Mouse (Mus musculus): ENCODE measurements around the gene Tnfrsf4. TPM values are rescaled to one million over a fixed set of nuclear protein-coding genes. Genes with fewer than 3 reads are reported as not detected.

Gene Tnfrsf4
- polyA plus RNA-seq, 1 experiment from 2014 or later, result 0.79 TPM

GRCm38 (mm10) chr4:156055173-156055572 lies 41.5 kb downstream of the Tnfrsf4 start:
- Histone ChIP-seq H3K27ac (no peak overlapping the region), H3K4me2 (replicated peaks) (no peak overlapping the region), H3K4me3 (replicated peaks; ENCODE audit: low read length) (no peak overlapping the region), H3K9ac (no peak overlapping the region), H3K9me3 (ENCODE audit: control insufficient read depth, low read length) (no peaks in the 10 kb centered on the region), H3K36me3 (replicated peaks; ENCODE audit: control insufficient read depth, insufficient read depth) (no peaks in the 10 kb centered on the region), H3K27me3 (ENCODE audit: control insufficient read depth, insufficient read depth, low read length) (no peaks in the 10 kb centered on the region), H3K4me1 (replicated peaks; ENCODE audit: control insufficient read depth, insufficient read depth, low read length) (no peaks in the 10 kb centered on the region)
- 95% methylated on average over 5 of the region's 5 CpGs for WGBS
- ATAC-seq (ENCODE audit: low FRiP score) (no peak), DNase-seq (ENCODE audit: low spot score) (no peak)

DNA sequence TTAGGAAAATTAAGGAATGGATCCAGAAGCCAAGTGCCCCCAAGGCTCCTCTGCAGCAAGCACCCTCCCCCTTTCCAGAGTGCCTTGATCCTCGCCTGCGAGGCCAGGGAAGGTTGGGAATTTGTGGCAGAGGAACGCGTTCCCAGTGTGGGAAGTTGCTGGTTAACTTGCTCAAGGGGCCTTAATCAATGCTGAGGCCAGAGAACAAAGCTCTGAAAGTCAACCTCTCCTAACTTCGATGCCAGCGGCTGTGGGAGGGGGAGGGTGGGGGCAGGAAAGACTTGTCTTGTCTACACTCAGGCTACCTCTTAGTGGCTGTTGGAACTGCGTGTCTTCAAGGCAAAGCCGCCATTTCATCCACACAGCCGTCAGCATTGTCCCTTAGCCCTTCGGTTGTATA lies 44.1 kb downstream of the Tnfrsf4 start:
- Histone ChIP-seq H3K4me2 (replicated peaks) (no peak overlapping the region), H3K9ac (no peak overlapping the region), H3K9me3 (ENCODE audit: control insufficient read depth, low read length) (no peaks in the 10 kb centered on the region), H3K4me3 (replicated peaks; ENCODE audit: low read length) (no peak overlapping the region), H3K27ac (no peak overlapping the region), H3K36me3 (replicated peaks; ENCODE audit: control insufficient read depth, insufficient read depth) (no peaks in the 10 kb centered on the region), H3K27me3 (ENCODE audit: control insufficient read depth, insufficient read depth, low read length) (no peaks in the 10 kb centered on the region), H3K4me1 (replicated peaks; ENCODE audit: control insufficient read depth, insufficient read depth, low read length) (no peaks in the 10 kb centered on the region)
- ATAC-seq (ENCODE audit: low FRiP score) (no peak), DNase-seq (ENCODE audit: low spot score) (no peak)
- 66% methylated on average over 10 of the region's 10 CpGs for WGBS

GRCm38 (mm10) chr4:156058826-156059225 lies 45.2 kb downstream of the Tnfrsf4 start:
- ATAC-seq (ENCODE audit: low FRiP score), result no peak
- peaks cover 4% of the 10 kb centered on the region; the same call in 1 of the 2 replicates for H3K4me1 ChIP-seq (replicated peaks; ENCODE audit: control insufficient read depth, insufficient read depth, low read length)
- no peaks in the 10 kb centered on the region for H3K9me3 ChIP-seq (ENCODE audit: control insufficient read depth, low read length)
- no peak for DNase-seq (ENCODE audit: low spot score)
- 79% methylated on average over 9 of the region's 9 CpGs for WGBS
- H3K27ac ChIP-seq, result no peak overlapping the region
- H3K9ac ChIP-seq, result no peak overlapping the region
- no peaks in the 10 kb centered on the region for H3K27me3 ChIP-seq (ENCODE audit: control insufficient read depth, insufficient read depth, low read length)
- H3K4me3 ChIP-seq (replicated peaks; ENCODE audit: low read length), result no peak overlapping the region
- no peak overlapping the region for H3K4me2 ChIP-seq (replicated peaks)
- no peaks in the 10 kb centered on the region for H3K36me3 ChIP-seq (replicated peaks; ENCODE audit: control insufficient read depth, insufficient read depth)

DNA sequence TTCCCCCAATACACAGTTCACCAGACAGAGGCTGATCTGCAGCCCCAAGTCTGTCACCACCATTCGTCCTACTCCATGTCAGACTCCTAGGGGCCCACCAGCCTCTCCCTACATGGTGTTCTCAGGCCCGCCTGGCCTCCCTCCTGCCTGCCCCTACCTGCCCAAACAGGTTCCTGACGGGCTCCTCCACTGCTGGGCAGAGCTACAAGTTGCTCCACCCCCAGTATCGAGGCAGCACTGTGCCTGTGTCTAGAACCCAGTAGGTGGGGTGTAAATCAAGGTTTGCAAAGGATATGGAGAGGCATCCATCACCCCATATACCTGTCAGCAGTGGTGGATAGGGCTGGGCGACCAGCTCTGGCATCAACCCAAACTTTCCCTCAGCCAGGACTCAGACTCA lies 45.6 kb downstream of the Tnfrsf4 start, which contains the start of gene Ttll10:
Gene Ttll10, minus strand, starts transcription at position 154 of the 400 bp plus-strand sequence.
- Histone ChIP-seq H3K4me2 (replicated peaks) (no peak within 1 kb of the TSS), H3K27ac (no peak within 1 kb of the TSS), H3K4me3 (replicated peaks; ENCODE audit: low read length) (no peak within 1 kb of the TSS), H3K9me3 (ENCODE audit: control insufficient read depth, low read length) (no peaks in the 10 kb centered on the region), H3K27me3 (ENCODE audit: control insufficient read depth, insufficient read depth, low read length) (no peaks in the 10 kb centered on the region), H3K9ac (no peak within 1 kb of the TSS), H3K36me3 (replicated peaks; ENCODE audit: control insufficient read depth, insufficient read depth) (no peaks in the 10 kb centered on the region), H3K4me1 (replicated peaks; ENCODE audit: control insufficient read depth, insufficient read depth, low read length) (peaks cover 8% of the 10 kb centered on the region; the same call in 1 of the 2 replicates)
- DNase-seq (ENCODE audit: low spot score) (no peak), ATAC-seq (ENCODE audit: low FRiP score) (0 out of 2 replicates have a peak, but pooled peaks have one; percentile 17)
- WGBS, result 46% methylated on average over 5 of the region's 5 CpGs

DNA sequence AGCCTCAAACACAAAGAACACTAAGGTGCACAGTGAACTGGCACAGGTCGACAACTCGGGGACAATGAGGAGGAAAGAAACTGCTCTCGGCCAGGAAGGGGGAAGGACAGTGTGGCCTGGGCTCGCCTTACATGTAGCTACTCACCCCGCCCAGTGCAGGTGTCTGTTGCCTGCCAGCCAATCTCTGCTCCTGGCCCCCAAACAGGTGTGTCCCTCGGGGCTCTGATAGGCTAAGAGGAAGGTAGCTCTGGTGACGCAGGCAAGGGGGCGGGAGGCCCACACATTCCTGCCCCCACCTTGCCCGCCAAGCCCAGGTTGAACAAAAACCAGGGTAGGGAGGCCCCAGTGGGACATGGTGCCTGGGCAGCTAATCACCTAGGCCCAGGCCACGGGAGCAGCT lies 46.1 kb downstream of the Tnfrsf4 start:
- 36% methylated on average over 10 of the region's 10 CpGs for whole genome bisulfite sequencing
- no peak overlapping the region for H3K4me2 ChIP-seq (replicated peaks)
- DNase-seq (ENCODE audit: low spot score) (no peak), ATAC-seq (ENCODE audit: low FRiP score) (peak; percentile 14; the same call in 1 of the 2 replicates)
- no peaks in the 10 kb centered on the region for H3K36me3 ChIP-seq (replicated peaks; ENCODE audit: control insufficient read depth, insufficient read depth)
- H3K4me1 ChIP-seq (replicated peaks; ENCODE audit: control insufficient read depth, insufficient read depth, low read length), result peaks cover 8% of the 10 kb centered on the region; the same call in 1 of the 2 replicates
- no peak overlapping the region for H3K27ac ChIP-seq
- no peak overlapping the region for H3K9ac ChIP-seq
- H3K4me3 ChIP-seq (replicated peaks; ENCODE audit: low read length), result no peak overlapping the region
- no peaks in the 10 kb centered on the region for H3K27me3 ChIP-seq (ENCODE audit: control insufficient read depth, insufficient read depth, low read length)
- H3K9me3 ChIP-seq (ENCODE audit: control insufficient read depth, low read length), result no peaks in the 10 kb centered on the region

DNA sequence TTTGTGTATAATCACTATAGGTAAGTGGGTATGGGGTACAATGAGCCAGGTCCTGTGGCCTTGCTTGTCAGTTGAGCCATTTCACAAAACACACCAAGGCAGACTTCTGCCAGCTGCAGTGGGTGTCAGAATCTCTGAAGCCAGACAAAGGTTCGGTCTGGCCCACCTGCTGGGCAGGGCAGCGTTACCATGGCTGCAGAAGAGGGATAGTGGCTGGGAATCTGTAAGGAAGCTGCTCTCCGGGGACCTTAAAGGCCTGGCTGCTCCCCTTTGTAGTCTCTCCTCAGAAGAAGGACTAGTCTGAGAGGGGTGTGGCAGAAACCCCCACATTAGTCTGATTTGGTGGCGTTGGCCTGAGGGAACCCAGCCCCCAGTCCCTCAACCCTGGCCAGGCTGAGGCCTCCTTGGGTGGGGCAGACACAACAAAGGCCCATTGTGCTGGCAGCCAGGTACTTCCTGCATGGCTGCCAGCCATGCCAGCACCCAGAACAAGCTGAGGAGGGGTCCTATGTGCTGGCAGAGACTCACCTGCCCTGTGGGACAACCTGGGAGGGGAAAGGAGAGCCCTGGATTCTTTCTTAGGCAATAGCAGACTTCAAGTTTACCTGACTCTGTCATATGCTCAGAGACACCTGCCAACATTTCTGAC lies 50.3 kb downstream of the Tnfrsf4 start:
- Histone ChIP-seq H3K4me2 (replicated peaks) (no peak overlapping the region), H3K27me3 (ENCODE audit: control insufficient read depth, insufficient read depth, low read length) (no peaks in the 10 kb centered on the region), H3K4me1 (replicated peaks; ENCODE audit: control insufficient read depth, insufficient read depth, low read length) (peaks cover 8% of the 10 kb centered on the region; the same call in 1 of the 2 replicates), H3K36me3 (replicated peaks; ENCODE audit: control insufficient read depth, insufficient read depth) (no peaks in the 10 kb centered on the region), H3K9me3 (ENCODE audit: control insufficient read depth, low read length) (no peaks in the 10 kb centered on the region), H3K9ac (no peak overlapping the region), H3K4me3 (replicated peaks; ENCODE audit: low read length) (no peak overlapping the region), H3K27ac (no peak overlapping the region)
- no peak for DNase-seq (ENCODE audit: low spot score)
- no peak for ATAC-seq (ENCODE audit: low FRiP score)
- WGBS, result 6% methylated on average over 4 of the region's 4 CpGs

GRCm38 (mm10) chr4:156064510-156064897 lies 50.9 kb downstream of the Tnfrsf4 start:
- DNase-seq (ENCODE audit: low spot score), result no peak
- ATAC-seq (ENCODE audit: low FRiP score), result no peak

DNA sequence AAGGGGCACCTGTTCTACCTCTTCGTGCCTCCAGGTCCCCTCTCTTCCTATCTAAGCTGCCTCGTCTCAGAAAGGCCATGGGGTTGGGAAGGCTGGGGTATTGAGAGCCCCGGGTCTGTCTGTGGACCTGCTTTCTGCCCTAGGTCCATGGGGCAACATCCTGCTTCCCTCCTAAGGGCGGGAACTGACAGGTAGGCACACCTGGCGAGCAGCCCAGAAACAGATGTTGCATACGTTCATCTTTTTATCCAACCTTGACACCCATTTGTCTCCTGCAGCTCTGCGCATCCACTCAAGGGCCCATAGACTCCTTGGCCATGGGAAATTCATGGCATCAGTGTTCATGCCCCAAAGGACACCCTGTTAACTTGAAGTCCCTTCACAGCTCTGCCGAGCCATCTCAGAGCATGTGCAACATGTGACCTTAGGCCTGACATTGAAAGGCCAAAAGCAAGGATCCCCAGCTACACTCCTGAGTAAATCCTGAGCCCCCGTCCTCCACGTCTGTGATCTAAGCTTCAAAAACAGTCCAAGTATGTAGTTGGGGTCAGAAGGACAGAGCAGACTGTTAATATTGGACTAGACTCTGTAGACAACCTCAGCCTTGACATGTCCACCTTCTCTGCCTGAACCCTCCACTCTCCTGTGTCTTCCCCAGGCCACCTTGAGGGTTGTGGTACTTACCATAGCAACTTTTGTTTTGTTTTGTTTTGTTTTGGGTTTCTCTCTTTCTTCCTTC lies 51.7 kb downstream of the Tnfrsf4 start:
- ATAC-seq (ENCODE audit: low FRiP score) (no peak), DNase-seq (ENCODE audit: low spot score) (no peak)
- Histone ChIP-seq H3K9ac (no peak overlapping the region), H3K4me2 (replicated peaks) (no peak overlapping the region), H3K4me1 (replicated peaks; ENCODE audit: control insufficient read depth, insufficient read depth, low read length) (peaks cover 8% of the 10 kb centered on the region; the same call in 1 of the 2 replicates), H3K27me3 (ENCODE audit: control insufficient read depth, insufficient read depth, low read length) (no peaks in the 10 kb centered on the region), H3K4me3 (replicated peaks; ENCODE audit: low read length) (no peak overlapping the region), H3K27ac (no peak overlapping the region), H3K9me3 (ENCODE audit: control insufficient read depth, low read length) (no peaks in the 10 kb centered on the region), H3K36me3 (replicated peaks; ENCODE audit: control insufficient read depth, insufficient read depth) (no peaks in the 10 kb centered on the region)
- 95% methylated on average over 10 of the region's 10 CpGs for WGBS

More at GRCm38 (mm10) chr4:156064510-156064897, 50.9 kb downstream of the Tnfrsf4 start:
- no peaks in the 10 kb centered on the region for H3K36me3 ChIP-seq (replicated peaks; ENCODE audit: control insufficient read depth, insufficient read depth)
- no peak overlapping the region for H3K4me2 ChIP-seq (replicated peaks)
- no peaks in the 10 kb centered on the region for H3K9me3 ChIP-seq (ENCODE audit: control insufficient read depth, low read length)
- H3K27ac ChIP-seq, result no peak overlapping the region
- H3K4me1 ChIP-seq (replicated peaks; ENCODE audit: control insufficient read depth, insufficient read depth, low read length), result peaks cover 8% of the 10 kb centered on the region; the same call in 1 of the 2 replicates
- H3K4me3 ChIP-seq (replicated peaks; ENCODE audit: low read length), result no peak overlapping the region
- WGBS, result 87% methylated on average over 9 of the region's 9 CpGs
- H3K27me3 ChIP-seq (ENCODE audit: control insufficient read depth, insufficient read depth, low read length), result no peaks in the 10 kb centered on the region
- H3K9ac ChIP-seq, result no peak overlapping the region

Data from hindbrain, embryonic 14.5 days (tissue).